Mouse (Mus musculus): ENCODE results near the gene Tspoap1.

Tspoap1 gene

GRCm38 (mm10) chr11:87760301-87761081 is at the start of gene Tspoap1:
Tspoap1 (plus strand) TSS chr11:87760541.
- peak in 1 of 2 experiments; percentile 68 for DNase-seq (ENCODE audit: low spot score in 2 of 2)

DNA sequence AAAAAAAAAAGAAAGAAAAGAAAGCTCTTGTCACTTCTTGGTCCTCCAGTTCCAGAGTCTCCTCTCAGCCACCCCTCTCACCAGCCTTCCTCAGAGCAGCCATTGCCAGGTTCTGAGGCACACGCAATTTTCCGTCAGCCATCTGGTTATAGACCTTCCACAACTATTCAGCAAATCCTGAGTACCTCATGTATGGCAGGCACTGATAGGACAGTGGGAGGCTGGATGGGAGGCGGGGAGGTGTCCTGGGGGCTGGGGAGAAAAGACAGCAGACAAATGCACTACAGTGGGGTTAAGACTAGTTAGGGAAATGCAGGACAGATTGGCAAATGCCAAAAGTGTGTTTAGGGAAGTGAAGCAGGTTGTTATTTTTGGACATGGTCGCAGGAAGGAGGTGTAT is 48.2 kb upstream of the Tspoap1 start:
- DNase-seq (ENCODE audit: low spot score in 2 of 2), result no peak

DNA sequence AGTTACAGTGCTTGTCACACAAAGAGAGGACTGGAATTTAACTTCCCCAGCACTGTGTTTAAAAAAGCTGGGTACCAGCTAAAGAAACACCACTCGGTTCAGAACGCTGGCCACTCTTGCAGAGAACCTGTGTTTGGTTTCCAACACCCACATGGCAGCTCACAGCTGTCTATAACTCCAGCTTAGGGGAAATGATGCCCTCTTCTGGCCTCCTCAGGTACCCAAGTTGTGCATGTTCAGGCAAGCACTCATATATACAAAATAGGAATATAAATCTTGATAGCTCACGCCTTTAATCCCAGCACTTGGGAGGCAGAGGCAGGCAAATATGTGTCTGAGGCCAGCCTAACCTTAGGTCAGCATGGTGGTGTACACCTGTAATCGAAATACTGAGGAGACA is 44.3 kb upstream of the Tspoap1 start:
- no peak for DNase-seq (ENCODE audit: low spot score in 2 of 2)

GRCm38 (mm10) chr11:87719526-87719925 is 40.8 kb upstream of the Tspoap1 start:
- no peak for DNase-seq (ENCODE audit: low spot score in 2 of 2)

- no peak for DNase-seq (ENCODE audit: low spot score in 2 of 2)
Observed at GRCm38 (mm10) chr11:87720324-87720723, 40.0 kb upstream of the Tspoap1 start.

- no peak for DNase-seq (ENCODE audit: low spot score in 2 of 2)
Observed at GRCm38 (mm10) chr11:87720839-87721238, 39.5 kb upstream of the Tspoap1 start.

DNA sequence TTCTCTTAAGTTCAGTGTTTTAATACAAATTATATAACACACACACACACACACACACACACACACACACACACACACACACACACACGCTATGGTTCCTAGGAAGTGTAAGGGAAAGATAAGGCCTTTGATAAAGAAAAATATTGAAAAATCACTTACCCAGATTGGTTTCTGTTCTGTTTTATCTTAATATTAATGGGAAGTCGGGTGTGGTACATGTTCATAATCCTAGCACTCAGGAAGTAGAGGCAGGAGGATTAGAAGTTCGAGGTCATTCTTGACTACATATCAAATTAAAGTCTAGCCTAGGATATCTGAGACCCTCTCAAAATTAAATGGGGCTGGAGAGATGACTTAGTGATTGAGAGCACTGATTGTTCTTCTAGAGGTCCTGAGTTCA is 38.2 kb upstream of the Tspoap1 start:
- DNase-seq (ENCODE audit: low spot score in 2 of 2), result no peak

DNA sequence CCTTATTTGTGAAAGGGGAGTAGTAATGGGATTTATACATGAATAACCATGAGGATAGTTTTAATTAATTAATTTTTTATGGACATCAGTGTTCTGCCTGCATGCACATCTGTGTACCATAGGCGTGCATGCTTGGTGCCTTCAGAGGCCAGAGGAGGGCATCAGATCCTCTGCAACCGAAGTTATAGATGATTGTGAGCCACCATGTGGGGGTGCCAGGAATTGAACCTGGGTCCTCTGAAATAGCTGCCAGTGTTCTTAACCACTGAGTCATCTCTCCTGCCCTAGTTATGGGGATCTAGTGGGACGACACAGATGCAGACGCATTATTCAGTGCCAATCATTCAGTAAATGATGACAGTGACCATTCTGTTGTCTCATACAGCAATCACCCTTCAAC is 37.5 kb upstream of the Tspoap1 start:
- no peak for DNase-seq (ENCODE audit: low spot score in 2 of 2)

DNA sequence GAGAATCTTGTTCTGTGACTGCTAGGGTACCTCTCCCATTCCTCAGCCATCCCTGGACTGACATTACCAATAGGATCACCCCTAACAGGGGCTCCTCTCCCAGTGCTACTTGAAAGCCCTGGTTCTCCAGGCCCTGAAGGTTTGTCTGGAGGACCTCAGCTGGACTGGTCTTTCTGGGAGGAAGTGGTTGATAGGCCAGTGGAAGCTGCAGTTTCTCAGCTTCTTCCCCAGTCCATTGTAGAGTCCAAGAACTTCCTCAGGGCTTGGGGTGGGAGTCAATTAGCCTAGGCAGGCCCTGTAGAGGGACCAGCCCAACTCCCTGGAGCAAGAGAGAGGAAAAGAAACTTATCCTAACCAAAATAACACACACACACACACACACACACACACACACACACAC is 34.8 kb upstream of the Tspoap1 start:
- no peak for DNase-seq (ENCODE audit: low spot score in 2 of 2)

GRCm38 (mm10) chr11:87725964-87726562 is 34.3 kb upstream of the Tspoap1 start:
- DNase-seq (ENCODE audit: low spot score in 2 of 2), result no peak

DNA sequence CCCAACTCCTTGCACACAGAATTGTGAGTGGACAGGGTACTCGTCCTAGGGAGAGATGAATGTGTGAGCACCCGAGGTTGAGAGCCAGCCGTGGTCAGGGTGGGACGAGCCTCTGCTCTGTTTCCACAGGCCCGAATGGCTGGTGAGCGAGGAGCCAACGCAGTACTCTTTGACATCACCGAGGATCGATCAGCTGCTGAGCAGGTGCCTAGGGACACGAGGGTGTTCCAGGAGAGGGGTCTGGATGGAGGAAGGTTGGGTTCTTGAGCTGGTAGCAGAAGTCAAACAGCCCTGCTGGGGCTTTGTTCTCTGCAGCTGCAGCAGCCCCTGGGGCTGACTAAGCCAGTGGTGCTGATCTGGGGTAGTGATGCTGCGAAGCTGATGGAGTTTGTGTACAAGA is 33.3 kb upstream of the Tspoap1 start:
- DNase-seq (ENCODE audit: low spot score in 2 of 2), result no peak

GRCm38 (mm10) chr11:87727471-87727870 is 32.9 kb upstream of the Tspoap1 start:
- DNase-seq (ENCODE audit: low spot score in 2 of 2), result no peak

- no peak for DNase-seq (ENCODE audit: low spot score in 2 of 2)
Observed at GRCm38 (mm10) chr11:87728850-87729592, 31.3 kb upstream of the Tspoap1 start.

GRCm38 (mm10) chr11:87729593-87730185 is 30.7 kb upstream of the Tspoap1 start:
- DNase-seq (ENCODE audit: low spot score in 2 of 2), result no peak

DNA sequence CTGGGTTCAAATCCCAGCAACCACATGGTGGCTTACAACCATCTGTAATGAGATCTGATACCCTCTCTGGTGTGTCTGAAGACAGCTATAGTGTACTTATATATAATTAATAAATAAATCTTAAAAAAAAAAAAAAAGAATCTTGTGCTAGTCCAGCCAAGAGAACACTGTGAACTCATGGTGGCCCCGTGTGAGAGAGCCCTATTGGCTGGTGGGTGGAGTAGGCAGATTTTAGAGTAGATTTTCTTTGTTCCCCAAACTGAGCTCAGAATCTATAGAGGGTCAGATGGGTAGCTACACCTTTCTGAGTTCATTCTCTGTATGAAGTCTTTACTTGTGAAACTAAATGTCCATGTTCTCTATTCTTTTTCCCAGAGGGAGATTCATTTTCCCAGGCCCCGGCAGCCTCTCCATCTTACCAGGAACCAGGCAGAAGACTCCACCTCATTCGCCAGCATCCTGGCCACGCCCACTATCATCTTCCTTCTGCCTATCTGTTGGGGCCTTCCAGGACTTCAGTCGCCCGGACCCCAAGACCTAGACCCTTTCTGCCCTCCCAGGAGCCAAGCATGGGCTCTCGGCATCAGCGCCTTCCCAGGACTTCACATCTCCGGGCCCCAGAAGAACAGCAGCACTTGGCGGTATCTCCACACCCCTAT is 29.6 kb upstream of the Tspoap1 start:
- DNase-seq (ENCODE audit: low spot score in 2 of 2), result no peak

DNA sequence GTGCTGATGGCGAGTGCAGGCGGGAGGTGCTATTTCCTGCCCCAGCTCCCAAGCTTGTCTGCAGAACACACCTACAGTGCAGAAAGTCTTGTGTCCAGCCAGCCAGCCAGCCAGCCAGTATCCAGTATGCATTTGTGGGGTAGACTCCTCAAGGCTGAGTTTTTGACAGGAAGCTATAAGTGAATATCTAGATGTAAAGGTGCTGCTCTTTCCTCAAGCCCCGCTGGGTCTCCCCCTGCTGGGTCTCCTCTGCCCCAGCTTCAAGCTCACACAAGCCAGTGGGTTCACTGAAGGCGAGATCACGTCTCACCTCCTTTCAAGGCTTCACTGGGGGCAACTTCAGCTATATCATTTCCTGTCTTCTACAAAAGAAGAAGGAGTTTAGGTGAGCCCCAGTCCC is 26.0 kb upstream of the Tspoap1 start:
- DNase-seq (ENCODE audit: low spot score in 2 of 2), result no peak

DNA sequence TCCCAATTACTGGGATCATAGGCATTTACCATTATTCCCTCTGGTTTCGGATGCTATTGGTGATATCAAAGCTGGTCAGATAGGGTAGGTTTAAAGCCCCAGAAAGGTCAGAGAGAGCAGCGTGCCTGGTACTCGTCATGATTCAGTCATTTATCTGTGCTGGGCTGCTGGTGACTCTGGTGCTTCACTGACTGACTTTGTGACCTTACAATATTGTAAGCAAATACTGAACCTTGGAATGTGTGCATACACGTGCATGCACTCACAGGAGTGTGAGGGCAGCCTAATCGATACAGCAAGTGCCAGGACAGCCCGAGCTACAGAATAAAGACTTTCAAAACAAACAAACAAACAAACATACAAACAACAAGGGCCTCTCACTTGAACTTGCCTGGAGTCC is 24.6 kb upstream of the Tspoap1 start:
- DNase-seq (ENCODE audit: low spot score in 2 of 2), result no peak

DNA sequence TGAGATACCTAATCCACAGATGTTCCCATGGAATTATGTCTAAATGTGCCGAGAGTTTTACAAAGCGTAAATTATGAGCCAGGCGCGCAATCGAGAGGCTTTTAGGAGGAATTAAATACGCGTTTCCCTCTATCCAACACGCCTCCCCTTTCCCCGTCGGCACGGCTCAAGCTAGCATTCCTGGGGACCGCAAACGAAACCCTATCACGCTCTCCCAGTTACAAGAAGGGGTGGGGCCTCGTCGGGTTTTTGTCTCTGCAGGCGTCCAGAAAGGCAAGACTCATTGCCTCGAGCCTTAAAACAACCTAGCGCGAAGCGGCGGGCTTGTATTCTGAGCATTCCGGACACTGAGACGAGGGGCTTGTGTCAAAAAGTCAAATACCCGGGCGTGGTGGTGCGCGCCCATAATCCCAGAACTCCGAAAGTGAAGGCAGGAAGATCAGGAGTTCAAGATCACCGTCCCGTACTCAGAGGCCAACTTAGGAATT is 23.6 kb upstream of the Tspoap1 start:
- peak; percentile 20 to 24 for DNase-seq (ENCODE audit: low spot score in 2 of 2)

GRCm38 (mm10) chr11:87737175-87737740 is 23.1 kb upstream of the Tspoap1 start, which contains the start of gene Supt4a:
Supt4a (plus strand) TSS chr11:87737552.
- DNase-seq (ENCODE audit: low spot score in 2 of 2), result peak; percentile 90 to 91

DNA sequence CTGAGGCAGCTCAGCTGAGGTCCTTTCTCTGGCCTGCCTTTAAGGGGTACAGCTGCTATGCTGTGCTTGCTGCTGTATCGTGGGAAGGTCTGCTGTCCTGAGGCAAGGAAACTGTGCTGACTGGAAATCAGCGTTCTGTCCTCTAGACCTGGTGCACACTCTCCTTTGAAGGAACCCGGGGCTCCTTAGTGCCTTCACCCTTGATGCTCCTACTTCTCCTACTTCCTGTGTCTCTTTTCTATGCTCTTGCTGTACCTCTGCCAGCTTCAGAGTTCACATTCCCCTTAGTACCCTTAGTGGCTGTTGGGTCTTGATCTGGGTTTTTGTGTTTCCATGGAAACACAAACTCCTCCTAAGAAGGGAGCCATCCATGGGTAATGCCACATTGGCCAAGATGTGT is 16.6 kb upstream of the Tspoap1 start:
- DNase-seq (ENCODE audit: low spot score in 2 of 2), result no peak

GRCm38 (mm10) chr11:87744964-87745363 is 15.4 kb upstream of the Tspoap1 start:
- no peak for DNase-seq (ENCODE audit: low spot score in 2 of 2)

Data from right cerebral cortex, postnatal 36 days (tissue).